Mouse (Mus musculus): Measurements from ENCODE around the gene Mau2. TPM values are rescaled to one million over a fixed set of nuclear protein-coding genes. Genes with fewer than 3 reads are reported as not detected.
"Not testable (repeated sequence)": the region's sequence is repeated elsewhere in the genome, so short reads cannot be mapped to it uniquely, and the experiment has no call there.

Mau2 gene
- 10 to 100 TPM; 21.7 to 22.5 TPM for total RNA-seq (2021)
- long read RNA-seq, experiment 1, full-length matches to known transcripts = 6 of 11 reads
- long read RNA-seq, experiment 1, partial matches to known transcripts = 0 of 11 reads
- long read RNA-seq, experiment 1, other reads (novel, unspliced or antisense) = 5 of 11 reads
- long read RNA-seq, experiment 2, full-length matches to known transcripts = 8 of 14 reads
- long read RNA-seq, experiment 2, partial matches to known transcripts = 1 of 14 reads
- long read RNA-seq, experiment 2, other reads (novel, unspliced or antisense) = 5 of 14 reads

GRCm38 (mm10) chr8:70042583-70043455 is at the start of gene Mau2, which contains the start of gene Sugp1:
Gene Mau2, minus strand, starts transcription at chr8:70042734.
Gene Sugp1, plus strand, starts transcription at chr8:70042813.
- peak; percentile 97 for DNase-seq (ENCODE audit: low spot score)

- no peak for DNase-seq (ENCODE audit: low spot score)
These were observed 46.9 kb upstream of the Mau2 start for GRCm38 (mm10) chr8:70089296-70089960.

- DNase-seq (ENCODE audit: low spot score) = peak; percentile 26
These were observed 45.5 kb upstream of the Mau2 start for GRCm38 (mm10) chr8:70087836-70088650.

- DNase-seq (ENCODE audit: low spot score) = no peak
These were observed 44.7 kb upstream of the Mau2 start for GRCm38 (mm10) chr8:70087237-70087636.

DNA sequence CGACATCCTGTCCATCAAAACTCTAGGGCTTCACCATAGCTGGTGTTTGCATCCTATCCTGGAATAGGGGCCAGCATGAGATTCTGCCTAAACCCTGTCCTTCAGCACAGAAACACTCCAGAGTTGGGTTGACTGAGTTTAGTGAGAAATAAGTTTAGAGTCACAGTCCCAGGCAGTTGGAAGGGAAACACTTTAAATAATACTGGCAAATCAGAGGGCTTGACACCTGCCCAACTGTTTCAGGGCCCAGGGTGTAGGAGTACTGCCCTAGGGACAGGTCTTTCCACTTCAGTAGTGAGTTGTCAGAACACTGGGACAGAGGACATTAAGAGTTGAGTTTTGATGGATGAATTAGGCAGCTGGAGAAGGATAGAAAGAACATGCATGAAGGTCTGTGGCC is 43.6 kb upstream of the Mau2 start:
- no peak for DNase-seq (ENCODE audit: low spot score)

- DNase-seq (ENCODE audit: low spot score) = no peak
These were observed 41.9 kb upstream of the Mau2 start for GRCm38 (mm10) chr8:70084191-70085065.

DNA sequence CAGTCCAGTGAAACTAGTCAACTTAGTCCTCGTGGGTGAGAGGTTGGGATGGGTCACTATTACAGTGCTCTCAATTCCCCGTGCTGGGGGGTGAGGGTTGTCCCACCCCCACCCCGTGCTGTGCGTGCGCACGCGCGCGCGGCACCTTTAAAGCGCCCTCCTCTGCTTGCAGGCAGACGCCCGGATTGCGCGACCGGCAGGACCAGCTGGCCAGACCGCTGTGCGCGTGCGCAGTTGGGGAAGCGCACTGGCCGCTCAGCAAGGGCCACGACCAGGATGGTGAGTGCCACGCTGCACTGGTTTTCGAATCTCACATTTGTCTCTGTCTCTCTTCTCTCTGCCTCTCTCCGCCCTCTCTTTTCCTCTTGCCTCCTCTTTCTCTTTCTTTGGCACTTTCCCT is 40.8 kb upstream of the Mau2 start, which contains the start of gene Hapln4:
TSS of gene Hapln4 (plus strand) at position 173 of the 400 bp plus-strand sequence.
- no peak for DNase-seq (ENCODE audit: low spot score)

GRCm38 (mm10) chr8:70081976-70082375 is 39.4 kb upstream of the Mau2 start:
- no peak for DNase-seq (ENCODE audit: low spot score)

- no peak for DNase-seq (ENCODE audit: low spot score)
These were observed 31.1 kb upstream of the Mau2 start for GRCm38 (mm10) chr8:70073682-70074081.

- DNase-seq (ENCODE audit: low spot score) = no peak
These were observed 30.6 kb upstream of the Mau2 start for GRCm38 (mm10) chr8:70073120-70073519.

DNA sequence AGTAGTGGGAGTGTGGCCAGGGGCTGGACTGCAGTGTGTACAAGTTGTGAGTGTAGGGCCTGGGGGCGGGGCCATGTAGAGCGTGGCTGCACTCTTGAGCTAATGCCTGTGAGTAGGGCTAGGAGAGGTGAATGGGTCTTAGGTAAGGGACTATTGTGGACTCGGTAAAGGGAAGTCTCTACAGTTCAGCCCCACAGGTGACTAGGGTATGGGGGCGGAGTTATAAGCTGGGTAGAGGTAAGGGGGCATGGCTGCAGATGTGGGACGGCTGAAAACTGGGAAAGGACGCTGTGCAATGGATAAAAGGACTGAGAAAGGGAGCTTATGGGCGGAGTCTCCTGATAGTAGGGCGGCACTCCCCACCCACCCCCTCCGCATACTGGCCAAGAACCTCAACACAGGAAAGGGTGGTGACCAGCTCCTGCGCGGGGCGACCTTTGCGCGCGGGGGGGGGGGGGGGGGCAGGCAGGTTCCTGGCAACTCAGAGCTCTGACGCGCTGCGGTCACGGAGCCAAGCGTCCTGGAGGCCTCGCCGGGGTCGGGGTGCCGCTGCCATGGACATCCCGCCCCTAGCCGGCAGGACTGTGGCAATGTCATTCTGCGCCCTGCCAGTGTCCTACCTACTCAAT is 30.0 kb upstream of the Mau2 start, which contains the start of gene Tm6sf2:
TSS of gene Tm6sf2 (plus strand) at position 484 of the 629 bp plus-strand sequence.
- DNase-seq (ENCODE audit: low spot score) = no peak

DNA sequence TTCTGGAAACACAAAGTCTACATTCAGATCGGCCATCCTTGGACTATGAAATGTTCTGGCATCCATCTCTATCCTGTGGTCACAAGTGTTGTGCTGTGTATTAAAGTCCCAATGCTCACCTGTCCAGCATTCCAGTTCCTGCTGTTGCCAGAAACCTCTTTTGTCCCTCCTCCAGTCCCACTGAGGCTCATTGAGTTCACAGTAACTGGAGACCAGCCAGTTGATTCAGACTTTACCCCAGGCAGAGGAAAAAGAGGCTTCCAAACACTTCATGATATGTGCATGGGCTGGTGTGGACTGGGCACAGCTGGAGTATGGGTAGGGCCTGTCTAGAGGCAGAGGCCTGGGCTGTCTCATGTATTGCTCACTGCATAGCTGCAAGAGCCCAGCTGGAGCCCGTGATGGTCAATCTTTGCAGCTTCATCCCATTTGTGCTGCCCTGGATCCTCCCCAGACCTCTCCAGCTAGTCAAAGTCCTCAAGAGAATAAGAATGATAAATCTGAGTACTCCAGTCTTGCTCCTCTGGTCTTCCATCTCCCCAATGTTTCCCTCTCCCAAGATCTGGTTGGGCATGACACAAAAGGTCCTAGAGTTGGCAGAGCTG is 29.4 kb upstream of the Mau2 start:
- no peak for DNase-seq (ENCODE audit: low spot score)

GRCm38 (mm10) chr8:70057721-70058120 is 15.2 kb upstream of the Mau2 start:
- no peak for DNase-seq (ENCODE audit: low spot score)

DNA sequence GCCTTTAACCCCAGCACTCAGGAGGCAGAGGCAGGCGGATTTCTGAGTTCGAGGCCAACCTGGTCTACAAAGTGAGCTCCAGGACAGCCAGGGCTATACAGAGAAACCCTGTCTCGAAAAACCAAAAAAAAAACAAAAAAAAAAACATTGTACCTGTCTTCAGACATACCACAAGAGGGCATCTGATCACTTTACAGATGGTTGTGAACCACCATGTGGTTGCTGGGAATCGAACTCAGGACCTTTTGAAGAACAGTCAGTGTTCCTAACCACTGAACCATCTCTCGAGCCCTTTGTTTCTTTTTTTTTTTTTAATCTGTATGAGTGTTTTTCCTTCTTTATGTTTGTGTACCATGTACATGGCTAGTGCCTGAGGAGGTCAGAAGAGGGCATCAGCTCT is 7.9 kb upstream of the Mau2 start:
- not testable (repeated sequence) for DNase-seq (ENCODE audit: low spot score)

GRCm38 (mm10) chr8:70049662-70050061 is 7.1 kb upstream of the Mau2 start:
- no peak for DNase-seq (ENCODE audit: low spot score)

DNA sequence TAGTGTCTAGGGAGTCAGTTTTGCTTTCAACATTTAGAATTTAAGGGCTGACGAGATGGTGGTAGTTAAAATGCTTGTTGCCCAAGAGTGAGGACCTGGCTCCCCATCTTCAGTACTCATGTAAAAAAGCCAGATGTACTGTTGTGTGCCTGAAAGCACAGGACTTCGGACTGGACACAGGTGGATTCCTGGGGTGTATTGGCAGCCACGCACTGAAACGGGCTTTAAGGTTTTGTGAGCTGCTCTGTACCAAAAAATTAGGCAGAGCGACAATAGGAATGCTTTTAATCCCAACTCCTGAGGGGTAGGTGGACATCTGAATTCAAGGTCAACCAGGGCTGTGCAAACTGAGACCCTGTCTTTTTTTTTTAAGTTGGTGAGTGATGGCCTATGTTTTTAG is 1.5 kb upstream of the Mau2 start:
- DNase-seq (ENCODE audit: low spot score) = no peak

DNA sequence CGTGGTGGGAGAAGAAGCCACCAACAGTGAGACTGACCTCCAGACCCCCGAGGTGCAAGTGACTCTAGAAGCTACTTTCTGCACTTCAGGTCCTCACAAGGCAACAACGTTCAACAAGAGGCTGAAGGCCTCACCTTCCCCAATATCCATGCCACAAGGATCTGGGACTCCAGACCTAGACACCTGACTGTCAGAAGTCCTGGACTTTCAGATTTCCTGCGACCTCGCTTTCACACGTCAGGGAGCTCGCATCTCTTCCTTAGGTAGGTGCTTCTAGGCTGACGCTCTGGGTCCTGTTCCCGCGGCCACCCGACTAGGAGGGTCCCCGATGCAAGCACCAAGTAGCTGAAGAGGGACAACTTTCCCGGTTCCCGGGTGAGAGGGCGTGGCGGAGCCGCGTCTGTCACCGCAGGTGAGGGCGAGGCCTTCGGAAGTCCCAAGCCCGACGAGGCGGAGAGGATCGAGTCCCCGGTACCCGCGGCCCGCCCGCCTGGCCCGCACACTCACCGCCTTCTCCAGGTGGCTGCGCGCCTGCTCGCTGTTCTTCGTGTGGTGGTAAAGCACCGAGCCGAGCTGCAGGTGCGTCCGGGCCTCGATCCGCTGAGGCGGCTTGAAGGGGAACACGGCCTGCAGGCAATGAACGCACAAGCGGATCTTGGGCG is 518 bp downstream of the Mau2 start:
- DNase-seq (ENCODE audit: low spot score) = peak; percentile 14

DNA sequence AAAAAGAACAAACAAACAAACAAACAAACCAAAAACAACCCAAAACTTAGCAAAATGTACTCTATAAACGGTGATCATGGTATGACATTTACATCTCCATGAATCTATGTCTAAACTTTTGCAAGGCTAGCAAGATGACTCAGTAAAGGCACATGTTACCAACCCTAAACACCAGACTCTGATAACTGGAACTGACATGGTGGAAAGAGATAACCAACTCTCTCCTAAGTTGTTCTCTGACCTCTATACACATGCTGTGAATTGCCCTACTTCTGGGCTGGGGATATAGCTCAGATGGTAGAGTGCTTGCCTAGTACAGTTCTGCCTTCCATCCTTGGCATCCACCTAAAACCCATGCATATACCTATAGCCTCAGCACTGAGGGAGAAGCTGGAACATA is 4.5 kb downstream of the Mau2 start:
- DNase-seq (ENCODE audit: low spot score) = no peak

- peak; percentile 38 for DNase-seq (ENCODE audit: low spot score)
These were observed 12.3 kb downstream of the Mau2 start for GRCm38 (mm10) chr8:70030255-70030654.
